Mouse (Mus musculus) MEL (cell line): ENCODE results near the gene Plekhg1. TPM values are rescaled to one million over a fixed set of nuclear protein-coding genes. Genes with fewer than 3 reads are reported as not detected.

Experiments
- DNase-seq: peaks from one replicate; pipeline ENCODE4 v3.0.0; 2011; ENCODE audit warnings: low read depth, low spot score
- H3K27ac ChIP-seq: 2 replicates; pipeline ENCODE4 v1.5.1; 2012; ENCODE audit warnings: low read depth, mild to moderate bottlenecking, control low read depth, low read length, moderate library complexity; ENCODE audit not compliant: control insufficient read depth
- H3K27me3 ChIP-seq, 2 experiments: fragments of 150-350 bp in 1 of 2; sonication (generic) in 1 of 2; 2 replicates each; pipeline ENCODE4 v1.6.1; 2012; ENCODE audit warnings: low read length in 2 of 2, mild to moderate bottlenecking in 2 of 2, improper control_type of control experiment in 1 of 2, moderate library complexity in 1 of 2; ENCODE audit not compliant: insufficient read depth in 2 of 2, control insufficient read depth in 1 of 2
- H3K36me3 ChIP-seq, 2 experiments: 2 replicates each; pipeline ENCODE4 v1.6.1; 2012 to 2014; ENCODE audit warnings: low read length in 2 of 2, improper control_type of control experiment in 1 of 2, inconsistent platforms in 1 of 2, mild to moderate bottlenecking in 1 of 2; ENCODE audit not compliant: insufficient read depth in 2 of 2, control insufficient read depth in 1 of 2
- H3K4me1 ChIP-seq, 2 experiments: fragments of 150-350 bp in 1 of 2; sonication (generic) in 1 of 2; 2 replicates each; pipeline ENCODE4 v1.6.1; 2012; ENCODE audit warnings: low read length in 2 of 2, improper control_type of control experiment in 1 of 2, mild to moderate bottlenecking in 1 of 2; ENCODE audit not compliant: insufficient read depth in 2 of 2, control insufficient read depth in 1 of 2
- H3K4me3 ChIP-seq, 2 experiments: fragments of 150-350 bp in 1 of 2; sonication (generic) in 1 of 2; 2 replicates each; pipeline ENCODE4 v1.5.1; 2012; ENCODE audit warnings: low read depth in 2 of 2, low read length in 2 of 2, mild to moderate bottlenecking in 2 of 2, moderate library complexity in 2 of 2, control low read depth in 1 of 2, improper control_type of control experiment in 1 of 2; ENCODE audit not compliant: control insufficient read depth in 1 of 2, insufficient read depth in 1 of 2
- H3K79me2 ChIP-seq: 2 replicates; pipeline ENCODE4 v1.6.1; 2012; ENCODE audit warnings: mild to moderate bottlenecking, low read length, moderate library complexity; ENCODE audit not compliant: control insufficient read depth, poor library complexity, insufficient read depth
- H3K9ac ChIP-seq: 2 replicates; pipeline ENCODE4 v1.6.1; 2012; ENCODE audit warnings: low read depth, mild to moderate bottlenecking, control low read depth, low read length, moderate library complexity; ENCODE audit not compliant: control insufficient read depth, poor library complexity, severe bottlenecking
- H3K9me3 ChIP-seq: fragments of 150-350 bp; sonication (generic); replicated peaks from 2 replicates; pipeline ENCODE4 v1.6.1; 2012; ENCODE audit warnings: mild to moderate bottlenecking, low read length, improper control_type of control experiment, moderate library complexity; ENCODE audit not compliant: insufficient read depth
- BHLHE40 ChIP-seq: IDR thresholded peaks from 2 replicates; pipeline ENCODE4 v1.6.1; 2012; ENCODE audit warnings: low read depth, mild to moderate bottlenecking, inconsistent platforms, low read length, improper control_type of control experiment, borderline replicate concordance
- CTCF ChIP-seq, 3 experiments: IDR thresholded peaks in 2 of 3; conservative IDR thresholded peaks in 1 of 3; 2 replicates each; pipeline ENCODE4 v1.5.1; 2011 to 2012; ENCODE audit warnings: low read length in 3 of 3, low read depth in 2 of 3, mild to moderate bottlenecking in 2 of 3, improper control_type of control experiment in 1 of 3, inconsistent platforms in 1 of 3, mixed read lengths in 1 of 3, moderate library complexity in 1 of 3; ENCODE audit not compliant: control insufficient read depth in 1 of 3, insufficient read depth in 1 of 3, poor library complexity in 1 of 3, severe bottlenecking in 1 of 3
- E2F4 ChIP-seq: IDR thresholded peaks from 2 replicates; pipeline ENCODE4 v1.6.1; 2011; ENCODE audit warnings: low read depth, low read length, improper control_type of control experiment, borderline replicate concordance
- EP300 ChIP-seq, 2 experiments: IDR thresholded peaks; 2 replicates each; pipeline ENCODE4 v1.6.1; 2011; ENCODE audit warnings: improper control_type of control experiment in 2 of 2, low read length in 2 of 2, low read depth in 1 of 2, mild to moderate bottlenecking in 1 of 2
- GABPA ChIP-seq: IDR thresholded peaks from 2 replicates; pipeline ENCODE4 v1.6.1; 2012; ENCODE audit warnings: low read depth, mild to moderate bottlenecking, inconsistent platforms, low read length, improper control_type of control experiment, moderate library complexity
- GATA1 ChIP-seq: IDR thresholded peaks from 2 replicates; pipeline ENCODE4 v1.6.1; 2011; ENCODE audit warnings: low read depth, low read length, improper control_type of control experiment
- KAT2A ChIP-seq: conservative IDR thresholded peaks from 2 replicates; pipeline ENCODE4 v1.6.1; 2012; ENCODE audit warnings: low read depth, low read length, improper control_type of control experiment, inconsistent platforms
- MEF2A ChIP-seq: IDR thresholded peaks from 2 replicates; pipeline ENCODE4 v1.6.1; 2014; ENCODE audit warnings: low read depth, mild to moderate bottlenecking, inconsistent platforms, low read length, improper control_type of control experiment; ENCODE audit not compliant: poor library complexity, insufficient replicate concordance, severe bottlenecking; ENCODE audit errors: extremely low read depth
- MXI1 ChIP-seq: IDR thresholded peaks from 2 replicates; pipeline ENCODE4 v1.6.1; 2011; ENCODE audit warnings: mild to moderate bottlenecking, low read depth, low read length, improper control_type of control experiment
- MYB ChIP-seq: IDR thresholded peaks from 2 replicates; pipeline ENCODE4 v1.6.1; 2011; ENCODE audit warnings: mild to moderate bottlenecking, low read depth, low read length, improper control_type of control experiment
- NRF1 ChIP-seq: IDR thresholded peaks from 2 replicates; pipeline ENCODE4 v1.6.1; 2014; ENCODE audit warnings: low read depth, mild to moderate bottlenecking, inconsistent platforms, low read length, improper control_type of control experiment, moderate library complexity; ENCODE audit not compliant: poor library complexity, insufficient read depth, severe bottlenecking
- POLR2A ChIP-seq, 2 experiments: IDR thresholded peaks; 2 replicates each; pipeline ENCODE4 v1.6.1; 2011 to 2012; ENCODE audit warnings: low read length in 2 of 2, mild to moderate bottlenecking in 2 of 2, control low read depth in 1 of 2, improper control_type of control experiment in 1 of 2, low read depth in 1 of 2, moderate library complexity in 1 of 2; ENCODE audit not compliant: control insufficient read depth in 1 of 2, insufficient read depth in 1 of 2, poor library complexity in 1 of 2
- POLR2AphosphoS2 ChIP-seq: IDR thresholded peaks from 2 replicates; pipeline ENCODE4 v1.6.1; 2011; ENCODE audit warnings: low read length, improper control_type of control experiment
- RAD21 ChIP-seq: IDR thresholded peaks from 2 replicates; pipeline ENCODE4 v1.6.1; 2011; ENCODE audit warnings: mild to moderate bottlenecking, low read depth, low read length, improper control_type of control experiment
- SIN3A ChIP-seq: IDR thresholded peaks from 2 replicates; pipeline ENCODE4 v1.6.1; 2012; ENCODE audit warnings: low read length, improper control_type of control experiment, inconsistent platforms
- SMC3 ChIP-seq: IDR thresholded peaks from 2 replicates; pipeline ENCODE4 v1.6.1; 2011; ENCODE audit warnings: low read depth, low read length, improper control_type of control experiment
- TAL1 ChIP-seq: IDR thresholded peaks from 2 replicates; pipeline ENCODE4 v1.6.1; 2012; ENCODE audit warnings: mild to moderate bottlenecking, inconsistent platforms, low read length, moderate library complexity, mixed read lengths
- UBTF ChIP-seq: IDR thresholded peaks from 2 replicates; pipeline ENCODE4 v1.6.1; 2012; ENCODE audit warnings: low read depth, mild to moderate bottlenecking, inconsistent platforms, low read length, improper control_type of control experiment, moderate library complexity, borderline replicate concordance; ENCODE audit not compliant: insufficient read depth
- USF1 ChIP-seq: IDR thresholded peaks from 2 replicates; pipeline ENCODE4 v1.6.1; 2014; ENCODE audit warnings: low read depth, mild to moderate bottlenecking, inconsistent platforms, low read length, improper control_type of control experiment, moderate library complexity
- USF2 ChIP-seq, 2 experiments: IDR thresholded peaks; 2 replicates each; pipeline ENCODE4 v1.6.1; 2011 to 2012; ENCODE audit warnings: improper control_type of control experiment in 2 of 2, low read length in 2 of 2, borderline replicate concordance in 1 of 2, inconsistent platforms in 1 of 2, low read depth in 1 of 2, mild to moderate bottlenecking in 1 of 2; ENCODE audit not compliant: insufficient read depth in 1 of 2
- ZC3H11A ChIP-seq: IDR thresholded peaks from 2 replicates; pipeline ENCODE4 v1.6.1; 2012; ENCODE audit warnings: low read depth, mild to moderate bottlenecking, inconsistent platforms, low read length, improper control_type of control experiment
- ZKSCAN1 ChIP-seq: IDR thresholded peaks from 2 replicates; pipeline ENCODE4 v1.6.1; 2012; ENCODE audit warnings: low read depth, mild to moderate bottlenecking, inconsistent platforms, low read length, improper control_type of control experiment, moderate library complexity
- ZNF384 ChIP-seq: IDR thresholded peaks from 2 replicates; pipeline ENCODE4 v1.6.1; 2012; ENCODE audit warnings: low read depth, mild to moderate bottlenecking, inconsistent platforms, low read length, improper control_type of control experiment
- polyA plus RNA-seq, 2 experiments: library from polyadenylated mRNA; stranded (reverse) in 1 of 2; unstranded in 1 of 2; fragments of >175 nt in 1 of 2; fragments of >200 nt in 1 of 2; gene quantifications; 2 replicates each; pipeline versions ENCODE4 v1.2.1 to v1.2.4; 2012; ENCODE audit warnings: low replicate concordance in 2 of 2, low read depth in 1 of 2; ENCODE audit not compliant: insufficient read length in 2 of 2, insufficient read depth in 1 of 2, missing spikeins in 1 of 2
- total RNA-seq: library from RNA; depleted of rRNA; stranded (reverse); fragments of 300-350 nt; gene quantifications from 2 replicates; pipeline ENCODE4 v1.2.3, GENCODE M21; 2012

Gene Plekhg1
- total and polyA plus RNA-seq, 3 experiments = 0.01 TPM; not detected in 2

GRCm38 (mm10) chr10:3793825-3794224 lies 53.7 kb downstream of the Plekhg1 start:
- Histone ChIP-seq H3K36me3 (no peaks in the 10 kb centered on the region), H3K27me3 (no peaks in the 10 kb centered on the region), H3K4me1 (no peaks in the 10 kb centered on the region), H3K4me3 (no peak overlapping the region), H3K9me3 (no peaks in the 10 kb centered on the region), H3K27ac (no peak overlapping the region), H3K9ac (no peak overlapping the region), H3K79me2 (no peaks in the 10 kb centered on the region)
- no peak for DNase-seq
- TF ChIP-seq MYB = no peak
- no peak for TF ChIP-seq ZKSCAN1
- TF ChIP-seq BHLHE40 = no peak
- TF ChIP-seq RAD21 = no peak
- TF ChIP-seq GATA1 = no peak
- TF ChIP-seq SMC3 = no peak
- no peak for TF ChIP-seq CTCF (IDR thresholded peaks at IDR 0.05 in 2 of 3, conservative IDR thresholded peaks at IDR 0.05 in 1 of 3; ENCODE audit: control insufficient read depth in 1 of 3, insufficient read depth in 1 of 3, low read depth in 2 of 3, low read length in 3 of 3, poor library complexity in 1 of 3, severe bottlenecking in 1 of 3)
- TF ChIP-seq TAL1 = no peak
- TF ChIP-seq ZC3H11A = no peak
- no peak for TF ChIP-seq MXI1

- Histone ChIP-seq H3K79me2 (no peaks in the 10 kb centered on the region), H3K9me3 (no peaks in the 10 kb centered on the region), H3K27ac (no peak overlapping the region), H3K9ac (no peak overlapping the region), H3K4me1 (no peaks in the 10 kb centered on the region), H3K27me3 (no peaks in the 10 kb centered on the region), H3K36me3 (no peaks in the 10 kb centered on the region), H3K4me3 (no peak overlapping the region)
- TF ChIP-seq BHLHE40 (no peak), POLR2A (IDR thresholded peaks at IDR 0.05; ENCODE audit: control insufficient read depth in 1 of 2, insufficient read depth in 1 of 2, low read depth in 1 of 2, low read length in 2 of 2, poor library complexity in 1 of 2) (no peak), EP300 (IDR thresholded peaks at IDR 0.05; ENCODE audit: low read depth in 1 of 2, low read length in 2 of 2) (no peak), SMC3 (no peak), NRF1 (no peak), GABPA (no peak), ZKSCAN1 (no peak), E2F4 (no peak), SIN3A (no peak), KAT2A (no peak), MXI1 (no peak), MEF2A (no peak), ZNF384 (no peak), ZC3H11A (no peak), RAD21 (no peak), POLR2AphosphoS2 (no peak), USF1 (no peak), UBTF (no peak), GATA1 (no peak), USF2 (IDR thresholded peaks at IDR 0.05; ENCODE audit: borderline replicate concordance in 1 of 2, insufficient read depth in 1 of 2, low read depth in 1 of 2, low read length in 2 of 2) (no peak)
- DNase-seq = no peak
Measured at GRCm38 (mm10) chr10:3799455-3799854, 59.3 kb downstream of the Plekhg1 start.
